Comparison of ENCODE assay signal across 9 mouse cellular contexts in the genomic region with DNA sequence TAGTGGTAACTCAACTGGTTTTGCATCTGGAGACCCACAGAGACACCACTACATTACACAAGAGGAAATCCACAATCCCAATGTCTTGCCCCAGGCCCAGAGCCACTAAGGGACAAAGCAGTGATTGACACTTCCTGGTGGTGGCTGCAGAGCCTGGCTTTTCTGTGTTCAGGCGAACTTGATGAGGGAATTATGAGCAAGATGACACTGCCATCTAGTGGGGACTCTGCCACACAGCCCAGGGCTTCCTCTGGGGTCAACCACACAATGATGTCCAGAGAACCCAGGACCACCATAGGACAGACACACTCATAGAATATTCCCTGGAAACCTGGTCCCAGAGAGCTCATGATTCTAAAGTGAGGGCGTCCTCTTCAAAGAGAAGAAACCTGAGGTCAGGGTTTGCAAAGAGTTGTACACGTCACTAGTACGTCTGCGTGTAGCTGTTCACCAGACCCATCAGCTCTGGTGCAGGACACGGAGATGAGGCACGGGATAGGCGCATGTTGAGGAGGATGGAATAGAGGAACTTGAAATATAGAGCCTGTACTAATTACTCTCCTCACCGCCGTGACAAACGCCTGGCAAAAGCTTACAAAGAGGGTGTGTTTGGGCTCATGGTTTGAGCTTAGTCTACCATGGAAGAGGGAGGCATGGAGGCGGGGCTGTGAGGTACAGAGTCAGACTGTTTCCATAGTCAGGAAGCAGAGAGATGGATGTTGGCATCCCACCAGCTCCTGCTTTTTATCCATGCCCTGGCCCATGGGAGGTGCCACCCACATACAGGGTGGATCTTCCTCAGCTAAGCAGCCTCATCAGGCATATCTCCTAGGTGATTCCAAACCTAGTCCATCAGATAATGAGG. TPM values are rescaled to one million over a fixed set of nuclear protein-coding genes. Genes with fewer than 3 reads are reported as not detected.
A peak's percentile ranks its signal among the peaks of the same experiment; 100 is the strongest.
DNase-seq lines count a peak whose midpoint lies in the region; ATAC-seq and TF ChIP-seq lines count a peak whose summit lies in the region.
"Had no signal": no experiment of that assay in that cellular context is flagged by ENCODE, and none has a peak within 500 bp of the region (broad histone marks: within the 10 kb centered on the region; RNA-seq: fewer than 3 reads in every experiment).

No protein-coding gene starts in this region.

- ATAC-seq in forebrain, embryonic 14.5 days, result peak; percentile 86
- ATAC-seq in lung, embryonic 14.5 days (ENCODE audit: insufficient read depth), result peak; percentile 82

- H3K36me3 ChIP-seq in forebrain, embryonic 14.5 days (ENCODE audit: control insufficient read depth, insufficient read depth, low read length), result no peaks in the 10 kb centered on the region
- H3K36me3 ChIP-seq in lung, embryonic 14.5 days (ENCODE audit: insufficient read depth), result no peaks in the 10 kb centered on the region

- H3K9ac ChIP-seq in forebrain, embryonic 14.5 days (ENCODE audit: low read length), result no peak overlapping the region
- no peak overlapping the region for H3K9ac ChIP-seq in lung, embryonic 14.5 days

- peaks cover 2% of the 10 kb centered on the region; the same call in 1 of the 2 replicates for H3K4me1 ChIP-seq in forebrain, embryonic 14.5 days (ENCODE audit: control insufficient read depth, insufficient read depth, low read length)
- H3K4me1 ChIP-seq in lung, embryonic 14.5 days (ENCODE audit: insufficient read depth), result no peaks in the 10 kb centered on the region

- H3K27me3 ChIP-seq in forebrain, embryonic 14.5 days (replicated peaks; ENCODE audit: control insufficient read depth, insufficient read depth, low read length), result no peaks in the 10 kb centered on the region; the same call in 1 of the 2 replicates
- H3K27me3 ChIP-seq in lung, embryonic 14.5 days (ENCODE audit: insufficient read depth, low read length), result no peaks in the 10 kb centered on the region

- WGBS in forebrain, embryonic 14.5 days, result 55% methylated on average over 12 of the region's 12 CpGs
- WGBS in lung, embryonic 14.5 days, result 53% methylated on average over 12 of the region's 12 CpGs

- DNase-seq in ES-CJ7 (ENCODE audit: low read depth, low spot score), result peak; percentile 81
- DNase-seq in c-Kit-positive CD71-positive TER-119-negative erythroid progenitor cells, embryonic 14.5 days (ENCODE audit: low read depth), result peak; percentile 14
- DNase-seq in forebrain, embryonic 14.5 days (ENCODE audit: low spot score), result peak; percentile 93
- DNase-seq in heart, postnatal 14 days, result peak; percentile 71 to 86
- peak; percentile 84 to 87 for DNase-seq in kidney, postnatal 4 days
- peak; percentile 93 for DNase-seq in lung, embryonic 14.5 days
- peak; percentile 61 for DNase-seq in ovary, postnatal 36 days (ENCODE audit: low spot score)
- DNase-seq in thymus, postnatal 25 days, result peak; percentile 63

- H3K4me3 ChIP-seq in forebrain, embryonic 14.5 days (ENCODE audit: low read depth, low read length), result no peak overlapping the region
- H3K4me3 ChIP-seq in lung, embryonic 14.5 days (ENCODE audit: low read depth, low read length), result no peak overlapping the region

- no peaks in the 10 kb centered on the region for H3K9me3 ChIP-seq in forebrain, embryonic 14.5 days (replicated peaks; ENCODE audit: control insufficient read depth, low read length)
- no peaks in the 10 kb centered on the region for H3K9me3 ChIP-seq in lung, embryonic 14.5 days (ENCODE audit: low read depth, low read length)

- intact Hi-C loops in heart, postnatal 14 days (cut with DNase I), result loop anchor here (1.0 to 5.0 kb wide), 3 partner anchors 128 to 357 kb away; no protein-coding TSS in a partner anchor

- peak; percentile 94 for TF ChIP-seq CTCF in lung, embryonic 14.5 days (IDR thresholded peaks at IDR 0.05; ENCODE audit: low read depth)

- H3K27ac ChIP-seq in forebrain, embryonic 14.5 days (ENCODE audit: low read depth, low read length), result no peak overlapping the region
- no peak overlapping the region for H3K27ac ChIP-seq in lung, embryonic 14.5 days (ENCODE audit: low read depth)

- H3K4me2 ChIP-seq in forebrain, embryonic 14.5 days (ENCODE audit: low read length), result no peak overlapping the region
- H3K4me2 ChIP-seq in lung, embryonic 14.5 days, result no peak overlapping the region

RNA-seq across cellular contexts. Expression of gene Lyzl4, which starts 36.2 kb away (rescaled TPM):
- polyA plus RNA-seq in forebrain, embryonic 14.5 days (2014; fragmentation: Nextera tagmentation; extraction: Ambion mirVana), result 0.18 TPM in 1 of 2 replicates, not detected in the other
- not detected for total RNA-seq in heart, postnatal 14 days (2021)
- not detected in 2 replicates for polyA plus RNA-seq in lung, embryonic 14.5 days (2014; fragmentation: Nextera tagmentation; extraction: Ambion mirVana)
- polyA plus RNA-seq: heart, embryonic 14.5 days had no signal

RNA-seq across cellular contexts. Expression of gene Vipr1, which starts 36.9 kb away (rescaled TPM):
- polyA plus RNA-seq in forebrain, embryonic 14.5 days (2014; fragmentation: Nextera tagmentation; extraction: Ambion mirVana), result 0.38 and 0.46 TPM in 2 replicates
- total RNA-seq in heart, postnatal 14 days (2021), result 1 to 10 TPM in 1 of 2 experiments, under 1 TPM in 1; 0.73 to 2.1 TPM
- polyA plus RNA-seq in lung, embryonic 14.5 days (2014; fragmentation: Nextera tagmentation; extraction: Ambion mirVana), result 0.47 and 0.54 TPM in 2 replicates

Comparison
In these comparisons a context has a peak if more than half of its experiments do, and no peak if none do; other contexts are left out.
1. DNase-seq: peak in every context shown above with its lines; median percentile 93 in forebrain, embryonic 14.5 days; 93 in lung, embryonic 14.5 days; 86 in kidney, postnatal 4 days; 81 in ES-CJ7; 78 in heart, postnatal 14 days; 63 in thymus, postnatal 25 days; 61 in ovary, postnatal 36 days; 14 in c-Kit-positive CD71-positive TER-119-negative erythroid progenitor cells, embryonic 14.5 days.